Mouse (Mus musculus) liver, embryonic 16.5 days (tissue): ENCODE data around the gene Ssh1. TPM values are rescaled to one million over a fixed set of nuclear protein-coding genes. Genes with fewer than 3 reads are reported as not detected.

ENCODE experiments used
- ATAC-seq: fragments of 200-750 bp; cut with Nextera tagmentation; 2 replicates; pipeline ENCODE4 v1.8.0; 2017; ENCODE audit warnings: low read depth, mild to moderate bottlenecking, moderate number of reproducible peaks, moderate library complexity
- H3K27ac ChIP-seq: fragments of 300-500 bp; sonication (generic); 2 replicates; pipeline ENCODE4 v1.5.1; 2014; ENCODE audit warnings: mild to moderate bottlenecking, low read length
- H3K27me3 ChIP-seq: fragments of 300-500 bp; sonication (generic); 2 replicates; pipeline ENCODE4 v1.6.1; 2014; ENCODE audit warnings: low read depth, low read length, mixed read lengths; ENCODE audit not compliant: control insufficient read depth, insufficient read depth
- H3K36me3 ChIP-seq: fragments of 300-500 bp; sonication (generic); 2 replicates; pipeline ENCODE4 v1.6.1; 2014; ENCODE audit warnings: mild to moderate bottlenecking; ENCODE audit not compliant: control insufficient read depth, insufficient read depth
- H3K4me1 ChIP-seq: fragments of 300-500 bp; sonication (generic); 2 replicates; pipeline ENCODE4 v1.6.1; 2014; ENCODE audit warnings: low read depth, low read length, mixed read lengths; ENCODE audit not compliant: control insufficient read depth
- H3K4me2 ChIP-seq: fragments of 300-500 bp; sonication (generic); 2 replicates; pipeline ENCODE4 v1.6.1; 2014; ENCODE audit warnings: low read depth, low read length, mixed read lengths
- H3K4me3 ChIP-seq: fragments of 300-500 bp; sonication (generic); 2 replicates; pipeline ENCODE4 v1.5.1; 2014; ENCODE audit warnings: low read depth, mild to moderate bottlenecking, low read length
- H3K9ac ChIP-seq: fragments of 300-500 bp; sonication (generic); 2 replicates; pipeline ENCODE4 v1.6.1; 2014; ENCODE audit warnings: low read depth, low read length
- H3K9me3 ChIP-seq: fragments of 300-500 bp; sonication (generic); replicated peaks from 2 replicates; pipeline ENCODE4 v1.6.1; 2016; ENCODE audit warnings: low read length; ENCODE audit not compliant: control insufficient read depth
- WGBS: fragments of 180-500 bp; shearing (Covaris S2); extraction: QIAGEN DNeasy Blood & Tissue Kit; methylation state at CpG from one replicate; pipeline ENCODE4 v1.1.7; 2014; ENCODE audit not compliant: insufficient replicate concordance; 5-methylcytosine and 5-hydroxymethylcytosine counted together
- polyA plus RNA-seq: library from polyadenylated mRNA; unstranded; fragments of >200 nt; fragmentation: Nextera tagmentation; extraction: Ambion mirVana; gene quantifications from 2 replicates; pipeline ENCODE4 v1.2.1, GENCODE M21; 2015

Gene Ssh1
- polyA plus RNA-seq, 1 experiment from 2014 or later = 6.8 TPM

DNA sequence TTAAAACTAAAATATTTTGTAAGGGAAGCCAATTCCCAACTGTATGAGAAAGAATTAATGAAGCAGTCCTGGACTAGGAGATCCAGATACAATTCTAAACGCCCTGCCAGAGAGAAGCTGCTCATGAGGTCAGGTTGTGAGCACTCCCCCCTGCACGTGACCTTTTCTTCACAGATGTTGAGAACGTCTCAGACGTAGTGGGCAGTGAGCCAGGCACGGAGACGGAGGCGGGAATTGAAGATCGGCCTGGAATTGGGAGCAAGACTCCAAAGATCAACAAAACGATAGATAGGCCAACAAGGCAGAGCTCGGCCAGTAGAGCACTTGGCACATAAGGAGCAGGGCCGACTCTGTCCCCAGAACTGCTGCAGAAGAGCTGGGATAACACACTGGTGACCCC lies 106.6 kb downstream of the Ssh1 start:
- H3K4me1 ChIP-seq = peaks cover 16% of the 10 kb centered on the region

More for the DNA sequence above, 106.6 kb downstream of the Ssh1 start:
- H3K27me3 ChIP-seq = no peaks in the 10 kb centered on the region
- H3K36me3 ChIP-seq = no peaks in the 10 kb centered on the region
- no peak overlapping the region for H3K4me2 ChIP-seq
- H3K9me3 ChIP-seq = no peaks in the 10 kb centered on the region
- H3K4me3 ChIP-seq = no peak overlapping the region
- H3K27ac ChIP-seq = no peak overlapping the region
- no peak overlapping the region for H3K9ac ChIP-seq
- WGBS = 76% methylated on average over 11 of the region's 11 CpGs
- ATAC-seq = no peak

Other genes with a start within 250 kb of the Ssh1 start
- gene Sart3, start 221.4 kb downstream of the Ssh1 start, polyA plus RNA-seq = 13.9 and 15.7 TPM in 2 replicates
- gene Iscu, start 221.1 kb downstream of the Ssh1 start, polyA plus RNA-seq = 82.4 and 83.7 TPM in 2 replicates
- 3.6 and 4.5 TPM in 2 replicates for gene Tmem119, start 193.4 kb downstream of the Ssh1 start, polyA plus RNA-seq
- 14.1 and 15.4 TPM in 2 replicates for gene Selplg, start 161.2 kb downstream of the Ssh1 start, polyA plus RNA-seq
- gene Coro1c, start 85.1 kb downstream of the Ssh1 start, polyA plus RNA-seq = 40.8 and 40.9 TPM in 2 replicates
- gene Dao, start 9.8 kb upstream of the Ssh1 start, polyA plus RNA-seq = 0.21 TPM in 1 of 2 replicates, not detected in the other
- 2.8 and 3.0 TPM in 2 replicates for gene Usp30, start 71.6 kb upstream of the Ssh1 start, polyA plus RNA-seq
- gene Svop, start 97.7 kb upstream of the Ssh1 start, polyA plus RNA-seq = 0.05 TPM in 1 of 2 replicates, not detected in the other
- 2.5 and 3.4 TPM in 2 replicates for gene Alkbh2, start 134.3 kb upstream of the Ssh1 start, polyA plus RNA-seq
- 13.7 and 15.2 TPM in 2 replicates for gene Ung, start 136.5 kb upstream of the Ssh1 start, polyA plus RNA-seq
- gene Acacb, start 152.6 kb upstream of the Ssh1 start, polyA plus RNA-seq = 0.35 and 0.65 TPM in 2 replicates